Mouse (Mus musculus): ENCODE data around the gene Prrc2a.

- TF ChIP-seq CTCF (IDR thresholded peaks at IDR 0.05; ENCODE audit: insufficient read depth, low read length) = no peak
- no peak for TF ChIP-seq POLR2A (IDR thresholded peaks at IDR 0.05; ENCODE audit: borderline replicate concordance, extremely low read depth, low read depth, low read length)
Measured at GRCm38 (mm10) chr17:35210593-35210992, 45.9 kb upstream of the Prrc2a start.
